Mouse (Mus musculus): ENCODE data around the gene Gna11. TPM values are rescaled to one million over a fixed set of nuclear protein-coding genes. Genes with fewer than 3 reads are reported as not detected.

The Gna11 gene
- total RNA-seq, 4 experiments from 2014 or later, result 106 to 120 (median 114) TPM

DNA sequence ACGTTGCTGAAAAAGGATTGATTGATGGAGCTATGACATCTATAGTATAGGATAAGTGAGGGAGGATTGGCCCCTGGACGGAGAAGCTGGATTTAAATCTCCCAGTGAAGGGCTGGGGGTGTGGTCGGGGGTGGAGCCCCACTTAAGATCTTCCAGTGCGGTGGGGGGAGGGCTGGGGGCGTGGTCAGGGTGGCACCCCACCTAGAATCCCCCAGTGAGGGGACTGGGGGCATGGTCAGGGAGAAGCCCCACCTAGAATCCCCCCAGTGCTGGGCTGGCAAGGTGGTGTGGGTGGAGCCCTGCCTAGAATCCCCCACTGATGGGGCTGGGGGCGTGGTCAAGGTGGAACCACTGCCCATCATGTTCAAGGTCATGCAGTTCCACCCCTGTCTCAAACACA is 37.9 kb downstream of the Gna11 start:
- no peak for DNase-seq (ENCODE audit: low spot score in 2 of 2)

- no peak for DNase-seq (ENCODE audit: low spot score in 2 of 2)
Measured at GRCm38 (mm10) chr10:81505016-81505664, 39.9 kb downstream of the Gna11 start.

- peak; percentile 74 to 92 for DNase-seq (ENCODE audit: low spot score in 2 of 2)
Measured at GRCm38 (mm10) chr10:81502658-81503057, 42.3 kb downstream of the Gna11 start.

DNA sequence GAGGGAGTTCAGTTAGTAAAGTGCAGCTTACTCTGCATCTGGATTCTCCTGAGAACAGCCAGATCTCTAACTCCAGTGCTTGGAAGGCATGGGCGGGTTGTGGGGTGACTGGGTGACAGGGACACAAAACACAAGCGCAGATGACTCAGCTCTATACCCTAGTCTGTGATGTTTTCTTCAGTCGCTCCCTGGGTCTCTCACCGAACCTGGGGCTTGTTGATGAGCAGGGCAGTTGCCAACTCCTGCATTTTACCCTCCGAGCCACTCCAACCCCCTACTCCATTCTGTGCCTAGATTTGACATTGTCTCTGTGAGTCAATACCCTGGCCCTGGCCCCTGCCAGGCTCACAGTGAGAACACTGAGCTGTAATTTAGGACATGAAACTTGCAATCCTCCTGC is 43.1 kb downstream of the Gna11 start:
- DNase-seq (ENCODE audit: low spot score in 2 of 2), result no peak

DNA sequence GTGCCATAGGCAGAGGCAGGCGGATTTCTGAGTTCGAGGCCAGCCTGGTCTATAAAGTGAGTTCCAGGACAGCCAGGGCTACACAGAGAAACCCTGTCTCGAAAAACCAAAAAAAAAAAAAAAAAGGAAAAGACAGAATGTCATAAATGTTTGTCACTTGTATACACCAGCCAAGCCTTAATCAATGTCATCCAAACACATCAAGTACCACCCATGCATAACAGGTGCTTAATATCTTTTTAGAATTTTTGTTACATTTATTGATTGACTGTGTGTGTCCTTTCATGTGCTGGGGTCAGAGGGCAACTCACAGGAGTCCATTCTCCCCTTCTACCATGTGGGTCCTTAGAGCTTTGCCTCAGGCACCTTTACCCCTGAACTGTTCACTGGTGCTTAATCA is 45.0 kb downstream of the Gna11 start, which contains the start of gene S1pr4:
Gene S1pr4 (minus strand): TSS at position 101 of the 400 bp plus-strand sequence.
- no peak for DNase-seq (ENCODE audit: low spot score in 2 of 2)

GRCm38 (mm10) chr10:81499250-81499901 is 45.6 kb downstream of the Gna11 start:
- DNase-seq (ENCODE audit: low spot score in 2 of 2), result peak in 1 of 2 experiments; percentile 14

DNA sequence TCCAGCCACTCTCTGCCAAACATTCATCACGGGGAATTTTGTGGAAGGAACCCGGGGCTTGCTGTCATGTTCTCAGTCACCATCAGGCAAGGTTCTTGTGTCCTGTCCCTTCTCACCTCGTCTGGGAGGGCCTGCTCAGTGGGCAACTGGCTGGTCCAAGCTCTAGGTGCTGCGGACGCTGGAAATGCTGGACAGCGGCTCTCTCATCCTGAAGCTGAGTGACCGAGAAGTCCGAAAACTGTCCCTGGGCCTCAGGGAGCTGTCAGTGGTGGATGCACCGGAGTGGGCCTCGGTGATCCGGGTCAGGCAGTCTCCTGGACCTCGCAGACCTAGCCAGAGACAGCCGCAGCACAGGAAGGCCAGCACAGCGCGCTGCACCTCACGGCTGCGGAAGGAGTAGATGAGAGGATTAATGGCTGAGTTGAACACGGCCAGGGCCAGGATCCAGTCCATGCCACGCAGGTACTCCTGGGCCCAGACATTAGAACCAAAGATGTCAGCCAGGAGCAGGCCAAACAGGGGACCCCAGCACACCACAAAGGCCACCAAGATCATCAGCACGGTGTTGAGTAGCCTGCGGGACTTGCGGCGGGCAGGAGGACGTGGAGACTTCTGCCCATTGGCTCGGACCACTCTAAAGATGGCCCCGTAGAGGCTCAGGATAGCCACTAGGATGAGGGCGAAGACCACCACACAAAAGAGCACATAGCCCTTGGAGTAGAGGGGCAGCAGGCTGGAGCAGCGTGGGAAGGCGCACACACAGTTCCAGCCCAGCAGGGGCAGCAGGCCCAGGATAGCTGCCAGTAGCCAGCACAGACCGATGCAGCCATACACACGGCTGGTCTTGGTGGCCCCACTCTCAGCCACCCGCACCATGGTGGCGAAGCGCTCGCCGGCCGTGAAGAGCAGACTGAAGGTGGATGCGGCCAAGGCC is 46.4 kb downstream of the Gna11 start:
- DNase-seq (ENCODE audit: low spot score in 2 of 2), result peak; percentile 14 to 30

- peak; percentile 9 to 31 for DNase-seq (ENCODE audit: low spot score in 2 of 2)
Measured at GRCm38 (mm10) chr10:81497401-81498270, 47.4 kb downstream of the Gna11 start.

- no peak for DNase-seq (ENCODE audit: low spot score in 2 of 2)
Measured at GRCm38 (mm10) chr10:81496969-81497368, 48.0 kb downstream of the Gna11 start.

GRCm38 (mm10) chr10:81496264-81496901 is 48.6 kb downstream of the Gna11 start, which contains the start of gene Ncln:
TSS of gene Ncln (minus strand) at chr10:81496392.
- peak; percentile 98 for DNase-seq (ENCODE audit: low spot score in 2 of 2)

GRCm38 (mm10) chr10:81495616-81496263 is 49.2 kb downstream of the Gna11 start:
- peak; percentile 10 to 14 for DNase-seq (ENCODE audit: low spot score in 2 of 2)

GRCm38 (mm10) chr10:81495151-81495550 is 49.8 kb downstream of the Gna11 start:
- peak in 1 of 2 experiments; percentile 13 for DNase-seq (ENCODE audit: low spot score in 2 of 2)

GRCm38 (mm10) chr10:81494260-81495041 is 50.5 kb downstream of the Gna11 start:
- peak in 1 of 2 experiments; percentile 15 for DNase-seq (ENCODE audit: low spot score in 2 of 2)

DNA sequence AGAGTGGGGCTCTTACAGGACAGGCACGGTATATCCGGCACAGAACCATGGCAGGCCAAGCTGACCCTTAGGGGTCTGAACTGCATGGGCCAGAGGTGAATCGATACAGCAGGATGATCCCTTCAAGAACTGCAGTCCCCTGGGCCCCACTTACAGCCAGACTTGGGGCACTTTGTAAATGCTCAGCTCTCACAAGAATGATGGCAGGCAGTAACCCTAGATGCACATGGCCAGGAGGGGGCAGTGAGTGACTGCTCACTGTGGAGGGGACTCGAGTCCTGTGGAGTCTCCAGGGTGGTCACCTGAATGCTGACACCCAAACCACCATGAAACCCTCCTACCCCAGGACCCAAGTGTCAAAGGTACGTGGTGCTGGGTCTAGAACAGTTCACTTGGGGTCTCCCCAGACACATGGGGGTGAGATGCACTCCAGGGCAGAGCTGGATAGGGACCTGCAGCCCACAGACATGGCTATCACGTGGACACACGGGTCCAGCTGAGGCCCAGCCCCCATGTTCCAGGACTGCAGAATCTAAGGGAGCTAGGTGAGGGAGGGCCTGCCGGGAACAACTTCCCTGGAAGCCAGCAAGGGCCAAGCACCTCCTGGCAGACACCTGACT is 51.3 kb downstream of the Gna11 start:
- DNase-seq (ENCODE audit: low spot score in 2 of 2), result peak in 1 of 2 experiments; percentile 15

- DNase-seq (ENCODE audit: low spot score in 2 of 2), result no peak
Measured at GRCm38 (mm10) chr10:81492606-81493240, 52.3 kb downstream of the Gna11 start.

DNA sequence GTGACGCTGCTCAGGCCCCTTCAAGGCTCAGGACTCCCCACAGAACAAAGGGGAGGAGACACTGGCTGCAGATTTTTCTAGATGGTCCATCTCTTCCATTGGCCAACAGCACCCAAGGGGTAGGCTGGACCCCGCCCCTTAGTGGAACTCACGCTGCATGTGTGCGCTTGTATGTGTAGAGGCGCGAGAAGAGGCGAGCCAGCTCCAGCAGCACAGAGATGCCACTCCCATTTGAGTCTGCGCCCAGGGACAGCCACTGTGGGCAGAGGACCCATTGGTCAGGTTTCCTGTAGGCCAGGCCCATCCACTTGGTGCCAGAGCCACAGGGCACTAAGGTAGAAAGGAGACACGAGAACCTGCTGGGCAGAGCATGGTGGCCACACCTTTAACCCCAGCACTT is 54.0 kb downstream of the Gna11 start:
- DNase-seq (ENCODE audit: low spot score in 2 of 2), result no peak

DNA sequence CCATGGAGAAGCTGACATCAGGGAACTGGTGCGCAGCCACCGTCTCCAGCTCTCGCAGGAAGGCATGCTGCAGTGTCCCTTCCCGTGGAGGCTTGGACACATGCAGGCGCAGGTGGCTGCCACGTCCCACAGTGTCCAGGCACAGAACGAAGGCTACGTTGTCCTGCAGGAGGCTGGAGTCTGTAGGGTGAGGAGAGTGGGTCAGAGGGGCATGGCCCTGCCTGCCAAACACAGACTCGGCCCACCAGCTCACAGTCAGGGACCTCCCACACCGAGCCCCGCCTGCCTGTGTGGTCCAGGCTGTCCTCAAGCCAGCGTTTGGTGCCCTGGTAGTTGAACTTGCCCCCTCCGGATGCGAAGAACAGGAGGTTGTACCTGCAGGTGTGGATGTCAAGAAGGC is 55.0 kb downstream of the Gna11 start:
- DNase-seq (ENCODE audit: low spot score in 2 of 2), result peak in 1 of 2 experiments; percentile 5

- no peak for DNase-seq (ENCODE audit: low spot score in 2 of 2)
Measured at GRCm38 (mm10) chr10:81488081-81488480, 56.9 kb downstream of the Gna11 start.

Data from layer of hippocampus, adult 8-10 months (tissue).